Mouse (Mus musculus): Measurements from ENCODE around the gene Cisd2. TPM values are rescaled to one million over a fixed set of nuclear protein-coding genes. Genes with fewer than 3 reads are reported as not detected.
A peak's percentile ranks its signal among the peaks of the same experiment; 100 is the strongest.

Cisd2 gene
- 10 to 100 TPM; 26.9 to 37.7 TPM for total RNA-seq (2021)
- long read RNA-seq, experiment 1, transcript Cisd2-201 (3 exons, 3,361 nt) = major isoform, 87 of 94 reads
- long read RNA-seq, experiment 1, partial matches to known transcripts = 0 of 94 reads
- long read RNA-seq, experiment 1, other reads (novel, unspliced or antisense) = 6 of 94 reads
- long read RNA-seq, experiment 2, transcript Cisd2-201 (3 exons, 3,361 nt) = major isoform, 17 of 19 reads
- long read RNA-seq, experiment 2, partial matches to known transcripts = 0 of 19 reads
- long read RNA-seq, experiment 2, other reads (novel, unspliced or antisense) = 1 of 19 reads

DNA sequence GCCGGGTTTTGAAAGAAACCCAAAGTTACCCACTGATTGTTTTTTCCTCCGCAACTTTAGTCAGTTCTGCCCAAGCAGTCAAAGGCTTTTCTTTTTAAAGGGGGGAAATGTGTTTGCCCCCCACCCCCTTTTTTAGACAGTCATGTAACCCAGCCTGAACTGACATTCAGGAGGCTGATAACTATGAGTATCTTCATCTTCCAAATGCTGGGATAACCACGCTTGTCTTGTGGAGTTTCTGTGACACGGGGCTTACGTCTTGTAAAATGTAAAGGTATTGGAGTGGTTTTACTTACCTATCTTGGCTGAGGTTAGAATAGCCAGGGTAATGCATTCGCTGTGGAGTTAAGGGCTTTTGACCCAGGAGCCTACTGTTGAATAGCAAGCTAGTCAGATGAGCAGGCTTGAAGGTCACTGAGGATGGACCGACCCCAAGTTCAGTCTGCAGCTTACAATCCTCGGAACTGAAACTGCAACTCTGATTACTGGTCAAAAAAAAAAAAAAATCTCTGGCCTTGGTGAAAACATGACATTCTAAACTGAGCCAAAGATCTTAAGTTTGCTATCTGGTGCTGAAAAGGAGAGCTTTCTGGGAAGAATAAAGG, at the start of gene Cisd2:
Gene Cisd2, minus strand, starts transcription at position 318 of the 605 bp plus-strand sequence.
- DNase-seq = peak; percentile 25 to 33

DNA sequence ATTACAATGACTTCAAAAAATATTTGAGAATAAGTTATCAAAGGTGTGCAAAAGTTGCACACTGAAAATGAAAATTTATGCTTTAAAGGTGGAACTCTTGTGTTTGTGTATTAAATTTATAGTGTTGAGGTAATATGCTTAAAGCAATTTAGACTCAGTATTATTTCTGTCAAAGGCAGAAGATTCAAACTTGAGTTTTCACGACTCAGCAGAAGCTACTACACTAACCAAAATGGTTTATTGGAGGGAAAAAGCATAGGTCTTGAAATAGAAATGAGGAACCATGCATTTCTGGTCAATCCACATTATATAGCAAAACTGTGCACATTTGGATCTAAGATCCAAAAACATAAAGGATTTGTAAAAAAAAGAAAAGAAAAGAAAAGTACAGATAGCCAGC, 47.1 kb upstream of the Cisd2 start:
- DNase-seq = no peak

DNA sequence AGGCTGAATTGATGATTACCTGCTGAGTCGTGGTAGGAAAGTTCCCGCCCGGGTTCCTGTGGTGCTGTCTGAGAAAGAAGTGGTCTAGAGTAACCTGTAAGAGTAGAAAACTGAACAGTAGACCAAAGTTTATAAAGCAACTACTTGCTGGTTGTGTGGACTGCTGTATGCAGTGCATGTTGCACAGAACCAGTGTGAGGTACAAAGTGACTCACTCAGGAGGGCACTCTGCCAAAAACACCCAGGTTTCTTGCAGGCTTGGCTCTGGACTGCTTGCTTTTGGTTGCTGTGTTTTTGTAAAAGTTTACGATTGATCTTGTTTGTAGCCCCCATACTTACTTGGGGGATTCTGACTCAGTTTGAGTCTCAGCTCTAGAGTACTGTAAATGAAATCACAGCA, 46.2 kb upstream of the Cisd2 start:
- DNase-seq = peak; percentile 91 to 92

DNA sequence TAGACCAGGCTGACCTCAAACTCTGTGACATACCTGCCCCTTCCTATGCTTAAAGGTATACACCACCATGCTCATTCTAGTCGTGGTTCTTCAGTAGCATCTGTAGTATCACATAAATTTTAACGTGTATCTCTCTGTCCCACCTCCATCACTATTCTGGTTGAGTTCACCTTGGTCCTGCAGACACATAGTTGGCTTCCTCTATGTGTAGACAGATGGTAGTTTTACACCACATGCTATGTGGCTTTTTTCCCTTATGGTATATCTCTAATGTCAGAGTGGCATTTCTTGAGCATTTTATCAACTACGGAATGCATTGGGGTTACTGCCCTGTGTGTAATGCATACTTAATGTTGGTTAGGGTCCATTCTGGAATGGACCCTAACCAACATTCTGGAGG, 45.4 kb upstream of the Cisd2 start:
- DNase-seq = no peak

DNA sequence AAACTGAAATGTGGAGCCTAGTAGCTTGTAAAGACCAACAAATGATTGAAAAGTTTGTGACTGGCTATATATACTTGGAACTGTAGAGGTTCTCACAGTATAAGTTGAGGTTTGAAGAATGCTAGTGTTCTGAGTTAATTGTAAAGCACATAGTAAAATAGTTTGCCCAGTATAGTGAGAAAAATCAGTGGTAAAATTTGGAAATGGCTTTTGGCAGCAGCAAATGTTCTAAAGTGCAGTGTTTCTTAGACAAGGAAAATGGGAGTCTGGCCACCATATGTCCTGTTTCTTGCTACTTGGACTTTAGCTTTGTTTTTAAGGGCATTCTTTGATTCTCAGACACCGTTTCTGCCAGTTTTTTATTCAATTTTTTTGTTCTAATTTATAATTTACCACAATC, 44.7 kb upstream of the Cisd2 start:
- DNase-seq = no peak

- no peak for DNase-seq
Observed at GRCm38 (mm10) chr3:135458981-135459380, 35.3 kb upstream of the Cisd2 start.

DNA sequence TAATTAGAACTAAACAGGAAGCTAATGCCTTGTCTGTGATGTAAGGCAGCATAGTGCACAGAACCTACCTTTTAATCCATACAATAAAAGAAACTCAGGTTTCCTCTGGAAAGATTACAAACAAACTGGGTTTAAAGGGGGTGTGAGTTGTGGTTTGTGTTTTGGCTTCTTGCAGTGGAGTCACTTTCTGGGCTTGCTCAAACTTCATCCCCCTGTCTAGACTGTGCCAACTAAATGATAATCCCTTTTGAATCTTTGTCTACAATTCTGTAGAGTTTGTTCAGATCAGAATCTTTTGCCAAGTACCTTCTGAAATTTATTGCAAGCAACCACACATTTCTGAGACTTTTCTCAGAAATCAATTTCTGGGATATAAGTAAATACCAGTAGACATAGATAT, 21.2 kb upstream of the Cisd2 start:
- DNase-seq = no peak

- DNase-seq = peak in 1 of 2 experiments; percentile 13
Observed at GRCm38 (mm10) chr3:135440621-135441020, 16.9 kb upstream of the Cisd2 start.

DNA sequence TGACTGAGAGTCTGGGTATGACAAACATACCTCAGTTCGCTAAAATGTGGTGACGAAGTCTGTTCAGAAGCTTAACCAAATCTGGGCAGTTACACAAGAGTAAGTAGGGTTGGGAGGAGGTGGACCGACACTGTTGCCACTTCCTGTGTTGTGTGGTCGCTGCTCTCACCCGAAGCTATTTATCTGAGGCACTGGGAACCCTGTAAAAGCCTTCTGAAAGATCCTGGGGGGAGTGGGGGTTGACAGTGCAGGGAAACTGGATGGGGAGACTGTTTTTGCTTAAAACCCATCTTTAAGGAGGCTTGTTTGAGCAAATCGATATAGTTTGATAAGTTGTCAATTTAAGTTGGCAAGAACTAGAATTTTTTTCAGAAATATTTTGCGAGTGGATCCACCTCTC, 16.5 kb upstream of the Cisd2 start:
- DNase-seq = peak; percentile 35 to 47

DNA sequence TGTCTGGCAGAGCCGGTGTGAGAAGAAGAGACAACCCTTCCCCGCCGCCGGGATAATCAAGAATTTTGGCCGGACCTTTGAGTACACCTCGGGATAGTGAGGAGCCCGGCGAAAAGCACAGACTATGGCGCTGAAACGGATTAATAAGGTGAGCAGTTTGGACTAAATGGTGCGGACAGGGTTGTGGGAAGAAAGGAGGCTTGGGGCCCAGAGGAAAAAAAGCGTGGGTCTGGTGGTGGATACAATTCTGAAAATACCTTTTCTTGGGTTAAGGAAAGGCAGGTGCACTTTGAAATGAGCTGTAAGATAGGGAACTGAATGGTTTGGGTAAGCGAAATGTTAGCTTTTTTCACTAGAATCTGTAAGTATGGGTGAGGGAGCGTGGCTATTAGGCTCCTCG, 15.9 kb upstream of the Cisd2 start:
- DNase-seq = no peak

DNA sequence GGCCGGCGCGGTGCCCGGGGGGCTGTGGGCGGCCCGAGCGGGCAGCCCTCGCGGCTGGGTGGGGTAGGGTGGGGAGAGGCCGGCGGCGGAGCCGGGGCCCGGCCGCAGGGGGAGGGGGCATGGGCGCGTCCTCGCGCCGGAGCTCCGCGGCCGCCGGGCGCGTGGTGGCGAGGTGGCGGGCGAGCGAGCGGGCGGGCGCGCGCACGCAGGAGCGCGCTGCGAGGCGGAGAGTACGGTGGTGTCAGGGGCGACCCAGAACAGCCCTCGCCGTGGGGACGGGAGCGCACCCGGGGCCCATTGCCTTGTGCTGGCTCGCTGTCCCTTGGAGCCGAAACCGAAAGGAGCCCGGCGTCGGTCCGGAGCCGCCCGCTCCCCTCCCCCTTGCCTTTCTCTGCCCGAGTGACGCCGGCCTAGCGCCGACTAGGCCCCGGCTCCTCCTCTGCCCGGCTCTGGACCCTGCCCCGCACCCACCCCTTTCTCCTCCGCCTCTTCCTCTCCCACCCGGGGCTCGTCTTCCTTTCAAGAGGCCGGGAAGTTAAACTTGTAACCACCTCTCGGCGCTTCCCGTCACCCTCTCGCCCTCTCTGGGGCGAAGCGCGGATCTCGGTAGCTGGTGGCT, 15.3 kb upstream of the Cisd2 start:
- peak; percentile 85 to 92 for DNase-seq

- peak; percentile 90 to 95 for DNase-seq
Observed at GRCm38 (mm10) chr3:135438531-135438912, 14.8 kb upstream of the Cisd2 start.

DNA sequence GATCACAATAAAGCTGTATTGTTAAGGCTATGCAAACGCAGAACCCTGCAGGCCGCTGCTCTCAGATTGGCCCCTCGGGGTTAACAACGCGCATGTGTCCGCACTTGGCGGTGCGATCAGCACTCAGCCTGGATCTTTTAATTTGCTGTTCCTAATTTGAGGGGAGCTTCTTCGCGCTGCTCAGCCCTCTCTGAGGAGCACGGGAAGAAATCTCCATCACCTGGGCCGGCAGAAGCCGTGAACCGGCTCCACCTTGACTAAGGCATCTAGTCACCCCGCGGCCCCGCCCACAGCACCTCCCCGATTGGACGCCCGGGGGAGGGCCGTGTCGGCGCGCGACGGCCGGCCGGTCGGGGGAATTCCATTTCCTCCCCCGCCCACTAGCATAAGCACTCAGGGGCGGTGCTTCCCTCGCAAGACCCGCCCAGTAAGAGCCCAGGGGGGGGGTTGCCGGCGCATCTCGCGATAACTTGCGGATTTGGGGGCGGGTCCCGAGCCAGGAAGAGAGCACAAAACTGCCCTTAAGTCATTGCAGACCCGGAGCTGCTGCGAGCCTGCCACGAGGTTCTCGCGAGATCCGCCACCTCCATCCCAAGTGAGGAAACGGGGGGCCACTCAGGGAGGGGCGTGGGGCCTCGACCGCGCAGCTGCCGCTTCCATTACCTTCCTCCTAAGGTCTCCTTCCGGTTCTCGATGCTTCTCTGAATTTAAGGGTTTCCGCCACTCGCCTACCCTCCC, 14.2 kb upstream of the Cisd2 start, which contains the start of gene Ube2d3:
Gene Ube2d3, plus strand, starts transcription at position 392 of the 738 bp plus-strand sequence.
- DNase-seq = peak; percentile 99

- DNase-seq = no peak
Observed at GRCm38 (mm10) chr3:135436901-135437616, 13.3 kb upstream of the Cisd2 start.

DNA sequence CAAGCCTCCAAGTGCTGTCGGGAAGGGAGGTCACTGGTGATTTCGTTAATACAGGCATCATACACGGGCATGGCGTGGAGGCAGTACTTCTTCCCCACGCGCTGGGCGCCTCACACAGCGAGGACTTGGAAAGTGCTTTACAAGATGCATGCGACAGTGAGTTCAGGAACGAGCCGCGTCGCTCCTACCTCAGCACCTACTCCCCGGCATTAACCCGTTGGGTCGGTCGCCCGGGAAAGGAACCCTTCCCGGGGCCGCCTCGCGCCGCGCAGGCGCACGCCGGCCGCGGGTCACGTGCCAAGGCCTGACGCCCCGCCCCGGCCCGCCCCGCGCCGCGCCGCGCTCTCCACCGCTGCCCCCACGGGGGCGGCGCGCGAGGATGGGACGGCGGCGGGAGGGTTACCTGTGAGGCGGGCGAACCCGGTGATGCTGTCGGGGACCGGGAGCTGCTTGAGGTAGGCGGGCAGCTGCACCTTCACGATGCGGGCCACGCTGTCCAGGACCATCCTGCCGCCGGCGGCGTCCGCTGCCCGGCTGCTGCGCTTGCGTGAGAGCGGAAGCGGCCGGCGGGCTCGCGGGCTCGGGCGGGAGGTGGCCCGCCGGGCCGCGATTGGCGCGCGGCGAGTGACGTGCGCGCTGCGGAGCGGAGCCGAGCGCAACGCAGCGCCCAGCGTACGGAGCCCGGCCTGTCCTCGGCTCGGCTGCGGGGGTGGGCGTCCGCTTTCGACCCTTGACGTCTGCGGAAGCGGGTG, 693 bp downstream of the Cisd2 start:
- DNase-seq = peak; percentile 86 to 92

GRCm38 (mm10) chr3:135422232-135422855, 1.4 kb downstream of the Cisd2 start:
- DNase-seq = no peak

- no peak for DNase-seq
Observed at GRCm38 (mm10) chr3:135421310-135421594, 2.5 kb downstream of the Cisd2 start.

DNA sequence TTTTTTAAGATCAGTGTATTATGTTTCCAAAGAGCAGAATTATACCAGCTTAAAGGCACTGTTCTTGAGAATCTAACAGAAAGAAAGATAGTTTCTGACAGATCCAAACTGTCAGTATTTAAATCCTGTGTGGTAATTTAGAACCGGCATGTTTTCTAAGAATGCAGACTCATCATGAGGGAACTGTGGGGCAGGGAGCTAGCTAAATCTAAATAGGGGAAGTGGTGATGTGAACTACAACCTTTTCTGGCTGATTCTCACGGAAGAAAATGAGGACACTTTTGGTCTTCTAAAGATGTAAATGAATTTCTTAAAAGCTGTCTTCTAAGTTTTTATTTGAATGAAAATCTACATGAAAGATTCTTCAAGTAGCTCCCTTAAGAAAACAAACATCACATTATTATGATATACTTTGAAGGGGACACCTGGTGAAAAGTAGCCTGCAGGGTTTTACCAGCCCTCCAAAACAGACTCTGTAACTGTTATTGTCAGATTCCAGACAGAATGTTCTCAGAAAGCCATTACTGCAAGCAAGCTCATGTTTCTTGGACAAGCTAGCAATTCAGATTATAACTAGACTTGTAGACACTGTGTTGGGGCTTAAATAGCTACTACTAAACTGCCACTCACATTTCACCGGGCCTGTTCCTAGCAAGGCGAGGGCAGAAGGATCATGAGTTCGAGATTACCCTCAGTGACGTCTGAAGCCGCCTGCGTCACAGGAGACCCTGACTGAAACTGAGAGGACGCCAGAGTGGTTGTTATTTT, 3.0 kb downstream of the Cisd2 start:
- DNase-seq = no peak

DNA sequence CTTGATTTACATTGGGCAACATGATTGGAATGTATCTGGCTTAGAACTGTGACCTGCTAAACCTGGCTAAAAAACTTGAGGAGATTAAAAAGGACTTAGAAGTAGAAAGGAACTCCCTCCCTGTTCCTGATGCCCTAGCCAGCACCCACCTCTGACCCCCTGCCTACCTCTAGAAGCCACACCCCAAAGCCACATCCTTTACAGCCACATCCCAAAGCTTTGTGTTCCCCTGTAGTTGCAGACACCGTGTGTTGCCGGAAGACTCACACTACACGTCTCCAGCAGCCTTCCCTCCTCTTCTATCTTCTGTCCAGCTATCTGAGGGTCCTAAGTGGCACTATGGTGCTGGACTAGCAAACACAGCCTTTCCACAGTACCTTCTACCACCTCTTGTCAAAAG, 5.9 kb downstream of the Cisd2 start:
- DNase-seq = no peak

DNA sequence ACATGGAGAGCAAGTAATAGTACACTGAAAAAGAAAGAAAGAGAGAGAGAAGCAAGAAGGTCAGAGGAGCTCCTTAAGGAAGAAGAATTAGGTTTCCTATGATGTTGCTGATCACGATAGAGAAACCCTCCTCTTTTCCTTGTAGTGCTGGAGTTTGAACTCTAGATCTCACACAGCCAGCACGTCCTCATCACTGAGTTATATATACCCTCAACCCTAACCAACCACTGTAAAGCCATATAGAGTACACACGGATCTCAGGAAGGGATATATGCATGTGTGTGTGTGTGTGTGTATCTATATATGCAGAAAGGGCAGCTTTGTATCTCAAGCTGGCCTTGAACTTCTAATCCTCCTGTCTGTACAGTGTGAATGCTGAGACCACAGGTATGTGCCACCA, 6.5 kb downstream of the Cisd2 start:
- DNase-seq = no peak
